Mouse (Mus musculus) liver, adult 2 months (tissue): ENCODE results near the gene Csnk1g2.
A peak's percentile ranks its signal among the peaks of the same experiment; 100 is the strongest.

Experiments
- CTCF ChIP-seq: fragments of 200-500 bp; IDR thresholded peaks from 2 replicates; pipeline ENCODE4 v1.5.1; 2011; ENCODE audit warnings: low read depth, low read length, control low read depth
- POLR2A ChIP-seq: fragments of 200-500 bp; IDR thresholded peaks from 2 replicates; pipeline ENCODE4 v1.6.1; 2011; ENCODE audit warnings: low read length, control low read depth; ENCODE audit not compliant: insufficient read depth; ENCODE audit errors: extremely low read depth

DNA sequence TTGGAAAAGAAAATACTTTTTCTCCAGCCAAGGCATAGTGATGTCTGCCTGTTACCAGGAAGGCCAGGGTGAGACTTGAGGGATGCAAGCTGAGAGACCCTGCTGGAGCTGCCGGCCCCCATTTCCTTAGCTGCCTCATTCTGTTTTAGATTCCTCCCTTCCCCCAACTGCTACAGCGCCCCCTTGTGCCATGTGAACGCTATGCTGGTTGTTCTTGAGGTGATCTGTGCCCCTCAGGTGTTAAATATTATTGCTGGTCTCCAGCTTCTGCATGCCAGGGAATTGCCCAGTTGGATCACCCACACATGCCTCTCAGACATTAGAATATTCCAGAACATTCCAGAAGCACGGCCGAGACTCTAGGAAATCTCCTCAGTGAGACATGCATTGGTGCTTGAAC, 38.5 kb downstream of the Csnk1g2 start:
- TF ChIP-seq POLR2A, result no peak
- TF ChIP-seq CTCF, result peak; percentile 61
